Mouse (Mus musculus): ENCODE measurements around the gene Kcnj15. TPM values are rescaled to one million over a fixed set of nuclear protein-coding genes. Genes with fewer than 3 reads are reported as not detected.

The Kcnj15 gene
- 0.41 and 0.51 TPM in 2 replicates for polyA plus RNA-seq (2016; fragmentation: Nextera tagmentation; extraction: Ambion mirVana)

- no peak within 1 kb of the TSS for H3K9ac ChIP-seq
- no peaks in the 10 kb centered on the region for H3K36me3 ChIP-seq
- H3K27ac ChIP-seq = 0 out of 2 replicates have a peak within 1 kb of the TSS, but pooled peaks have one; percentile 46
- no peak within 1 kb of the TSS for H3K4me2 ChIP-seq (replicated peaks)
- H3K4me3 ChIP-seq = no peak within 1 kb of the TSS
- H3K9me3 ChIP-seq = no peaks in the 10 kb centered on the region
- peaks cover 21% of the 10 kb centered on the region for H3K4me1 ChIP-seq
- 28% methylated on average over 6 of the region's 6 CpGs for WGBS
- no peaks in the 10 kb centered on the region for H3K27me3 ChIP-seq
- ATAC-seq (ENCODE audit: insufficient number of reproducible peaks, insufficient read depth, low FRiP score, low TSS enrichment) = no peak
These were observed at the start of gene Kcnj15 for GRCm38 (mm10) chr16:95257266-95257894. Kcnj15 (plus strand) TSS chr16:95257558.

GRCm38 (mm10) chr16:95208243-95208642 lies 49.1 kb upstream of the Kcnj15 start:
- H3K27me3 ChIP-seq = no peaks in the 10 kb centered on the region
- H3K9ac ChIP-seq = no peak overlapping the region
- no peak overlapping the region for H3K4me2 ChIP-seq (replicated peaks)
- no peak for ATAC-seq (ENCODE audit: insufficient number of reproducible peaks, insufficient read depth, low FRiP score, low TSS enrichment)
- H3K4me1 ChIP-seq = no peaks in the 10 kb centered on the region
- no peak overlapping the region for H3K4me3 ChIP-seq
- no peaks in the 10 kb centered on the region for H3K9me3 ChIP-seq
- H3K27ac ChIP-seq = no peak overlapping the region
- no peaks in the 10 kb centered on the region for H3K36me3 ChIP-seq
- 86% methylated on average over 7 of the region's 7 CpGs for WGBS

GRCm38 (mm10) chr16:95209011-95209466 lies 48.3 kb upstream of the Kcnj15 start:
- Histone ChIP-seq H3K36me3 (no peaks in the 10 kb centered on the region), H3K4me1 (no peaks in the 10 kb centered on the region), H3K27me3 (no peaks in the 10 kb centered on the region), H3K27ac (no peak overlapping the region), H3K9me3 (no peaks in the 10 kb centered on the region), H3K4me2 (replicated peaks) (no peak overlapping the region), H3K4me3 (no peak overlapping the region), H3K9ac (no peak overlapping the region)
- ATAC-seq (ENCODE audit: insufficient number of reproducible peaks, insufficient read depth, low FRiP score, low TSS enrichment) = no peak
- 38% methylated on average over 1 of the region's 1 CpGs for WGBS

GRCm38 (mm10) chr16:95214251-95215197 lies 42.8 kb upstream of the Kcnj15 start:
- no peaks in the 10 kb centered on the region for H3K4me1 ChIP-seq

GRCm38 (mm10) chr16:95215782-95216181 lies 41.6 kb upstream of the Kcnj15 start:
- no peak overlapping the region for H3K4me2 ChIP-seq (replicated peaks)
- no peak for ATAC-seq (ENCODE audit: insufficient number of reproducible peaks, insufficient read depth, low FRiP score, low TSS enrichment)
- H3K4me1 ChIP-seq = no peaks in the 10 kb centered on the region
- no peaks in the 10 kb centered on the region for H3K27me3 ChIP-seq
- no peak overlapping the region for H3K9ac ChIP-seq
- H3K36me3 ChIP-seq = no peaks in the 10 kb centered on the region
- no peaks in the 10 kb centered on the region for H3K9me3 ChIP-seq
- H3K4me3 ChIP-seq = no peak overlapping the region
- no peak overlapping the region for H3K27ac ChIP-seq
- 69% methylated on average over 9 of the region's 9 CpGs for WGBS

More at GRCm38 (mm10) chr16:95214251-95215197, 42.8 kb upstream of the Kcnj15 start:
- Histone ChIP-seq H3K27ac (no peak overlapping the region), H3K4me2 (replicated peaks) (no peak overlapping the region), H3K4me3 (no peak overlapping the region), H3K9me3 (no peaks in the 10 kb centered on the region), H3K36me3 (no peaks in the 10 kb centered on the region), H3K9ac (no peak overlapping the region), H3K27me3 (no peaks in the 10 kb centered on the region)
- ATAC-seq (ENCODE audit: insufficient number of reproducible peaks, insufficient read depth, low FRiP score, low TSS enrichment) = no peak
- 66% methylated on average over 7 of the region's 7 CpGs for WGBS

- Histone ChIP-seq H3K36me3 (no peaks in the 10 kb centered on the region), H3K4me1 (no peaks in the 10 kb centered on the region), H3K9me3 (no peaks in the 10 kb centered on the region), H3K9ac (no peak overlapping the region), H3K27me3 (no peaks in the 10 kb centered on the region), H3K4me3 (no peak overlapping the region), H3K4me2 (replicated peaks) (no peak overlapping the region), H3K27ac (no peak overlapping the region)
- ATAC-seq (ENCODE audit: insufficient number of reproducible peaks, insufficient read depth, low FRiP score, low TSS enrichment) = no peak
- WGBS = 88% methylated on average over 7 of the region's 7 CpGs
These were observed 41.0 kb upstream of the Kcnj15 start for GRCm38 (mm10) chr16:95216346-95216745.

- WGBS = 85% methylated on average over 5 of the region's 5 CpGs
- no peak for ATAC-seq (ENCODE audit: insufficient number of reproducible peaks, insufficient read depth, low FRiP score, low TSS enrichment)
These were observed 40.5 kb upstream of the Kcnj15 start for GRCm38 (mm10) chr16:95216824-95217223.

GRCm38 (mm10) chr16:95218783-95219182 lies 38.6 kb upstream of the Kcnj15 start:
- WGBS = 78% methylated on average over 5 of the region's 5 CpGs
- Histone ChIP-seq H3K27me3 (no peaks in the 10 kb centered on the region), H3K9me3 (no peaks in the 10 kb centered on the region), H3K4me2 (replicated peaks) (no peak overlapping the region), H3K36me3 (no peaks in the 10 kb centered on the region), H3K4me1 (peaks cover 8% of the 10 kb centered on the region; the same call in 1 of the 2 replicates), H3K9ac (no peak overlapping the region), H3K4me3 (no peak overlapping the region), H3K27ac (no peak overlapping the region)
- no peak for ATAC-seq (ENCODE audit: insufficient number of reproducible peaks, insufficient read depth, low FRiP score, low TSS enrichment)

More at GRCm38 (mm10) chr16:95216824-95217223, 40.5 kb upstream of the Kcnj15 start:
- Histone ChIP-seq H3K9ac (no peak overlapping the region), H3K9me3 (no peaks in the 10 kb centered on the region), H3K27ac (no peak overlapping the region), H3K4me3 (no peak overlapping the region), H3K36me3 (no peaks in the 10 kb centered on the region), H3K4me2 (replicated peaks) (no peak overlapping the region), H3K27me3 (no peaks in the 10 kb centered on the region), H3K4me1 (peaks cover 2% of the 10 kb centered on the region; the same call in 1 of the 2 replicates)

GRCm38 (mm10) chr16:95219459-95219858 lies 37.9 kb upstream of the Kcnj15 start:
- ATAC-seq (ENCODE audit: insufficient number of reproducible peaks, insufficient read depth, low FRiP score, low TSS enrichment) = no peak
- no peak overlapping the region for H3K9ac ChIP-seq
- H3K4me1 ChIP-seq = peaks cover 8% of the 10 kb centered on the region; the same call in 1 of the 2 replicates
- H3K4me2 ChIP-seq (replicated peaks) = no peak overlapping the region
- 50% methylated on average over 2 of the region's 2 CpGs for WGBS
- H3K9me3 ChIP-seq = no peaks in the 10 kb centered on the region
- H3K36me3 ChIP-seq = no peaks in the 10 kb centered on the region
- no peak overlapping the region for H3K27ac ChIP-seq
- no peaks in the 10 kb centered on the region for H3K27me3 ChIP-seq
- H3K4me3 ChIP-seq = no peak overlapping the region

GRCm38 (mm10) chr16:95221051-95221450 lies 36.3 kb upstream of the Kcnj15 start:
- no peaks in the 10 kb centered on the region for H3K27me3 ChIP-seq
- H3K4me3 ChIP-seq = no peak overlapping the region
- no peaks in the 10 kb centered on the region for H3K36me3 ChIP-seq
- H3K27ac ChIP-seq = no peak overlapping the region
- no peak overlapping the region for H3K9ac ChIP-seq
- H3K4me2 ChIP-seq (replicated peaks) = no peak overlapping the region
- peaks cover 8% of the 10 kb centered on the region; the same call in 1 of the 2 replicates for H3K4me1 ChIP-seq
- no peak for ATAC-seq (ENCODE audit: insufficient number of reproducible peaks, insufficient read depth, low FRiP score, low TSS enrichment)
- H3K9me3 ChIP-seq = no peaks in the 10 kb centered on the region
- WGBS = 46% methylated on average over 4 of the region's 4 CpGs

GRCm38 (mm10) chr16:95222026-95222718 lies 35.2 kb upstream of the Kcnj15 start:
- Histone ChIP-seq H3K9ac (no peak overlapping the region), H3K27me3 (no peaks in the 10 kb centered on the region), H3K4me1 (peaks cover 8% of the 10 kb centered on the region; the same call in 1 of the 2 replicates), H3K9me3 (no peaks in the 10 kb centered on the region), H3K4me3 (no peak overlapping the region), H3K4me2 (replicated peaks) (no peak overlapping the region), H3K27ac (no peak overlapping the region), H3K36me3 (no peaks in the 10 kb centered on the region)
- no peak for ATAC-seq (ENCODE audit: insufficient number of reproducible peaks, insufficient read depth, low FRiP score, low TSS enrichment)
- 50% methylated on average over 7 of the region's 7 CpGs for WGBS
